Mouse (Mus musculus) small intestine, adult 2 months (tissue): ENCODE measurements around the gene Tnni1.

ENCODE experiments used
- CTCF ChIP-seq: fragments of 200-500 bp; IDR thresholded peaks from 2 replicates; pipeline ENCODE4 v1.5.1; 2012; ENCODE audit warnings: low read depth, mild to moderate bottlenecking, control low read depth, inconsistent platforms, low read length, moderate library complexity, mixed read lengths; ENCODE audit not compliant: insufficient replicate concordance, insufficient read length; ENCODE audit errors: extremely low read depth
- POLR2A ChIP-seq: fragments of 200-500 bp; IDR thresholded peaks from 2 replicates; pipeline ENCODE4 v1.6.1; 2012; ENCODE audit warnings: low read depth, mild to moderate bottlenecking, control low read depth, inconsistent platforms, low read length, moderate library complexity

DNA sequence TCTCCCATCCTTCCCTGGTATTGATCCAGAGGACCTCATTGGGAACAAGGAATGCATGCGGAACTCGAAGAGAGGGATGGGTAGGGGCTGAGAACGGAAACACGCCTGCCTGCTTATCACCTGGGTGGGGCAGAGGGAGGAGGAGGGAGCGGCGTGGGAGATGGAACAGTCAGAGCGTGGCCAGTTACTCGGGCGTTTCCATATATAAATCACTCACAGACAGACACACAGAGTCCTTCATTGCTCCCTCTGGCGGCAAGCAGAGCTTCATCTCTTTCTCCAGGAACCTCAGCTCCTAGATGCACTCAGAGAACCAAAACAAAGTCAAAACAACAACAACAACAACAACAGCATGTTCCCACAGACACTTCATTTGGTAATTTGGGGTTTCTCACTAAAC, 9.5 kb downstream of the Tnni1 start:
- TF ChIP-seq POLR2A (no peak; the same call in 1 of the 2 replicates), CTCF (peak; percentile 47; the same call in 1 of the 2 replicates)
